Mouse (Mus musculus): ENCODE data around the gene Arf3.

DNA sequence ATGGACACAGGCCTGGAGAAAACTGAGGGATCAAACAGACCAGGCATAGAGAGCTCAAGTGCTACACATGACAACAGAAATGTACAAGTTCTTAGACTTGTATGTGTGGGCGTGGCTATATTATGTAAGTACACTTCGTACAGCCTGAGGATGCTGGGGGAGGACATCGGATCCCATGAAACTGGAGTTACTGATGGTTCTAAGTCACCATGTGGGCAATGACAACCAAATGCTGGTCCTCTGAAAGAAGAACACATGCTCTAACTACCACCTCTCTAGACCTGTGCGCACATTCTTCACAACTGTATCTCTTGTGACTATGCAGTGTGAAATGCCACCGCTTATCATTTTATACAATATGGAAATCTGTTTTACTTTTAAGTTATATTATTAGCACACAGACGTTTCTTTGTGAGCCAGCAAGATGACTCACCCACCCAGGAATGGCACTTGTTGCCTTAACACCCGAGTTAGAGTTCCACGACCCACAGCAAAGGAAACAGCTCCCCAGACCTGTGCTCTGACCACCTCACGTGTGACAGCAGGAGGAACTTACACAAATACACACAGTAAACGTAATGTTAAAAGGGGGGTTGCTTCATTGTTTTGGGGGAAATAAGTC is 16.6 kb downstream of the Arf3 start:
- TF ChIP-seq GATA1 (IDR thresholded peaks at IDR 0.05; ENCODE audit: low read length) = no peak
- TF ChIP-seq TAL1 (IDR thresholded peaks at IDR 0.05; ENCODE audit: low read length) = no peak

Data from erythroblast, embryonic 14.5 days (primary cell).